Mouse (Mus musculus): ENCODE results near the gene Dpf1.

DNA sequence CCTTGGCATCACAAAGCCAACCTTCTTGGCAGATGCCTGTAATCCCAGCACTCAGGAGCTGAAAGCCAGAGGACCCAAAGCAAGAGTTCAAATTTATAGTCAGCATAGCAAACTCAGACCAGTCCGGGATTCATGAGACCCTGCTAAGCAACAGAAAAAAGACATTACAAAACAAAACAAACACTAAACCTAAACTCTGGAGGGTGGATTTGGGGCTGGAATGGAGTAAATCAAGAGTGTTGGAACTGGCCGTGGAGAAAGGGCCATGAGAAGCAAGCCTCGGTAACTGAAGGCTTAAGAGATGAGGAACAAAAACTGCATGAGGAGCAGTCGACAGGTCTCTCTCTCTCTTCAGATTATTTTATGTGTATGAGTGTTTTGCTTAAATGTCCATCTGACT lies 19.9 kb upstream of the Dpf1 start:
- TF ChIP-seq CTCF (IDR thresholded peaks at IDR 0.05; ENCODE audit: low read depth, low read length) (no peak), EP300 (IDR thresholded peaks at IDR 0.05; ENCODE audit: insufficient read depth, low read depth, low read length) (no peak)
